Mouse (Mus musculus) kidney, adult 9 months (tissue): Measurements from ENCODE around the gene Zfp800.
A peak's percentile ranks its signal among the peaks of the same experiment; 100 is the strongest.

Source experiments
- DNase-seq: peaks from one replicate; pipeline ENCODE4 v3.0.0; 2022

Zfp800 gene

DNA sequence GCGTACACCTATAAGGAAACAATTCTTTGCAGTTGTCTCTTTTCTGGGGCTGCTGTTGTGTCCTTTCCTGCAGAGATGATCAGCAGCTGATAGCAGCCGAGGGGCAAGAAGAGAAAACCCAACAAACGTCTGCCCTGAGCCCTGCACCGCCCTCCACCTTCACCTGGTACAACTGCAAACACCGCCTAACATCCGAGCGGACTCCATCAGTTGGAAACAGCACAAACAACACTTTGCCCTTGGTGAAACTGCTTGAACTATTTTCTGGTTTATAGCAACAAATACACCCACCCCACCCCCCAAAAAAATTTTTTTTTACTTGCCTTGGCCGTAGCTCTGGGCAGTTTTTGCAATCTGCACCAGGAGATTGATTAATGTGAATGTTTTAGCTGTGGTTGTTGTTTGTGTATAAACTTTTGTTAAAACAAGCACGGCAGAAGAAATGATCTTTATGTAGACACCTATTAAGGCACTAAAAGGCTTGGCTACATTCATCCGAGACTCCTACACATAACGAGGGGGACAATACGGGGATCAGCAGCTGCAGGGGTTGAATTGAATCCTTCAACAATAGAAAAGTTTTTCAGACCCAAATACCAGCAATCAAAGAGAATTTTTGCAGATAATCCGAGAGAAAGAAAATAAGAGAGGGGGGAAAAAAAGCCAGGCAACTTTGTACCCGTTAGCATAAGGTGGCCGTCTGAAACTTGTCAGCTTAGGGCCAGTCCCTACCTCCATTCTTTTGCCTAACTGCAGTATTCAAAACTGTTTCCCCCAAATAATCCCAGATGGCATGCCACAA is 1.6 kb downstream of the Zfp800 start:
- DNase-seq: no peak

DNA sequence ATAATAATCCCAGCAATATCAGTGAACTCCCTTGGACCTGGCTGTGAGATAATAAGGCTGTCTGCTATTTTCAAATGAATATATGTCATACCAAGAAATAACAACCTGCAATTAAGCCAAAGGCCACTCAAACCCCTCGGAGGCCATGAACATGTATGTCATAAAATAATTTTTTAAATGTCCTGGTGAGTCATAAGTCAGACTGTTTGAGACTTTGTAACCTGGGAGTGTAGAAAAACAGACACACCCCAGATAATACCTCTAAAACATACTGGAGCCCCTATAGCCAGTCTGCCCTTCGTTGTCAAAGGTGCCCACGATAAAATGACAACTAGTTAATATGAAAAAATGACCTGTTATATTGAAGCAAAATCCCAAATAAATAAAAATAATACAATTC is 8.8 kb downstream of the Zfp800 start:
- no peak for DNase-seq

DNA sequence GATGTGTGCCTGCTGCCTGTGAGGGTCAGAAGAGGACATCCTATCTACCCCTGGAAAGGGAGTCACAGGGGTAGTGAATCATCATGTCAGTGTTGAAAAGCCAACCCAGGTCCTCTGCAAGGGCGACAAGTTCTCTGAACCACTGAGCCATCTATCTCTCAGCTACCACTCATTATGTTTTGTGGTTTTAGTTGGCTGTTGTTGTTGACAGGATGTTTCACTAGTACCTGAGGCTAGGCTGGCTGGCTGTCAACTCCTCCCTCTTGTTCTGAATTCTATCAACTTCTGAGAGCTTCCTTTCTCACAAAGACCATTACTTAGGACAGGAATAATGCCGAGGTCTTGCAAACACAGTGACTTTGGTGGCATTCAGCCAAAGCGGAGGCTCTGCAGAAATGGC is 12.6 kb downstream of the Zfp800 start:
- DNase-seq: no peak

DNA sequence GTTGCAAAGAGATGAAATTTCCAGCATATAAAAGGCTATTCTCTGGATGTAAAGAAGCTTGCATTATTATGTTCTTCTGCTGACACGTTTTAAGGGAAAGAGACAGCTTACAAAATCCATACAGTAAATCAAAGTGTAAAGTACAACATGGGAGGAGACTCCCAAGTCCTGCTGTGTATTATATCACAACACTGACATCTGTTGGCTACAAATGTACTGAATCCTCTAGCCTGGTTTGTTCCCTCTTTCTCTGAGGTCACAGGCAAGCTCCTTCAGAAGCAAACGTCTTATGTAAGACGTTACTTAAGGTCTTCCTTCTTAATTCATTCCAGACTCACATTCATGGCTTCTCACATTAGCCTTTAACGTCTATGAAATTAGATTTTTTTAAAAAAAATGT is 15.8 kb downstream of the Zfp800 start:
- DNase-seq: no peak

- DNase-seq: no peak
These were observed 27.7 kb downstream of the Zfp800 start for GRCm38 (mm10) chr6:28369966-28370683.

DNA sequence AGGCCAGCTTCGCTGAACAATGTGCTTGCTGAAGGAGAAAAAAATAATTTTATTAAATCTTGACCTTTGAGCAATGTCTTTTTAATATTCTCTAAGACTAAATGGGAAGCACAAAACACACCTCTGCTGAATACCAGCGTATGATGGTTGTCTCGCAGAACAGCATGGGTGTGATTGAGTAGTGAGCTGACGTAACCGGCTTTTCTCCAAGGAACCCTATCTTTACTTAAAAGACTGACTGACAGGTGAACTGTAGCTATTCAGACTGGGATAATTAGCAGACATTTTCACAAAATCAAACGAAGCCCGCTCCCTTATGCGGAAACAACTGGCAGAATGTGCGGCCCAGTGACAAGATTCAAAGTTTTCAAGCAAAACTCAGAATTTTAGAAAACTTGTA is 30.2 kb downstream of the Zfp800 start:
- no peak for DNase-seq

DNA sequence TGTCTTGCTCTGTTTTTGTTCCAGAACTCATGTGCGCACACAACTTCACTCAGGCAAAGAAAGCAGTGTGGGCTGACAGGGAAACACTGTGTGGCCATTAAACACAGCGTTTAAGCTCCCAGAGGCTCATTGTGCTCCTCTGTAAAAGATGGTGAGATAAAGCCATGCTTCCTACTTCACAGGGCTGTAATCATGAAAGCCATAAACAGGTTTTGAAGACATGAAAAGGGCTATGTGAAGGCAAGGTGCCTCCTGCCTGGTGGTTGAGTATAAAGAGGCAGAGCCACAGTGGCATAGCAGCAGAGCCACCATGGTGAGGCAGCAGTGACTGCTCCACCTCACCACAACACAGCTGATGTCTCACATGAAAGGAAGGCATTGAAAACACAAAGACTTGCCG is 46.7 kb downstream of the Zfp800 start:
- DNase-seq: no peak

- DNase-seq: no peak
These were observed 52.1 kb downstream of the Zfp800 start for GRCm38 (mm10) chr6:28345677-28346076.

DNA sequence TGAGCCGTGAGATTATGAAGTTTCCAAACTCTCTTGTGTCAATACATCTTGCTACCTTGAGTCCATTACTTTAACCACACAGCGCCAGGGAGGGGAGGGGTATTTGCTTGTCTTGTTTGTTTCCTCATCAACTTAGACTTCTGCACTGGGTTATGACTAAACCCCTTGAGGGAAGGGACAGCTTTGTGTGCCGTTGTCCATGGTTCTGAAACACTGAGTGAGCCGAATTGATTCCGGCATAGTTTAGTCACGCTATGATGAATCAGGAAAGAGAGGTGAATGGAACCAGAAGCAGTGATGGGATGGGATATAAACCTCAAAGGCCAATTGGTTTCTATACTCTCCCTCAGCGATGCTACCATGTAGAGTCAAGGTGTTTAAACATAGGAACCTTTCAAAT is 52.6 kb downstream of the Zfp800 start:
- DNase-seq: no peak

GRCm38 (mm10) chr6:28342863-28343262 is 54.9 kb downstream of the Zfp800 start:
- DNase-seq: no peak

GRCm38 (mm10) chr6:28341174-28341573 is 56.6 kb downstream of the Zfp800 start:
- no peak for DNase-seq

- no peak for DNase-seq
These were observed 58.4 kb downstream of the Zfp800 start for GRCm38 (mm10) chr6:28339410-28339809.

- DNase-seq: no peak
These were observed 64.1 kb downstream of the Zfp800 start for GRCm38 (mm10) chr6:28333696-28334095.

DNA sequence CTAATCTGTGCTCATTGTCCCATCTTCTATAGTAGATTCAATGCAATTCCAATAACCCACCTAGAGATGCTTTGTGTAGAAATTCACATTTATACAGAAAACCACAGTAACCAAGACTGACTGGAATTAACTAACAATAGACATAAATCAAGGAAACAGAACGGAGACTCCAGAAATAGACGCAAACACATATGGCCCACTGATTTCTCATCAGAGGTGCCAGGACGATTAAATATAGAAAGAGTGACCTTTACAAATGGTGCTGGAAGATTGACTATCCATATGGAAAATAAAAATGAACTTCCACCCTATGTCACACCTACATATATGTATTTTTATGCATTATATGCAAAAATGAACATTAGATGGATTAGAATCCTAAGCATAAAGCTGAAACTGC is 65.3 kb downstream of the Zfp800 start:
- DNase-seq: no peak

DNA sequence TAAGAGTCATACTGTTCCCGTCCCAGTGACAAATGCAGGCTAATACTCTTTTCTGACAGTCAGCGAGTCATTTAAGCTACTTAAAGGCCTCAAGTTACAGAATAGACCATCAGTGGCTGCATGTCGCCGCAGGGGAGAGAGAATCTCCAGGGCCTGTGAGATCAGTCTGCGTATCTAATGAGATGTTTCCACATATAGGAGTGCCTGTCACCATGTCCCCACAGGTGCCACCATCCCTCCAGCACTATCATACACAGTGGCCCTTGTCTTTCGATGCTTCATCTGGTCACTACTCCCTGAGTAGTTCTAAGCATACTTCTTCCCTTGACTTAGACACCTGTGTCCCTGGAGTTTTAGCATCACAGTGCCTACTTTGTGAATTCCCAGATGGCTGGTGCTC is 68.0 kb downstream of the Zfp800 start:
- no peak for DNase-seq

GRCm38 (mm10) chr6:28329002-28329596 is 68.7 kb downstream of the Zfp800 start:
- DNase-seq: no peak

DNA sequence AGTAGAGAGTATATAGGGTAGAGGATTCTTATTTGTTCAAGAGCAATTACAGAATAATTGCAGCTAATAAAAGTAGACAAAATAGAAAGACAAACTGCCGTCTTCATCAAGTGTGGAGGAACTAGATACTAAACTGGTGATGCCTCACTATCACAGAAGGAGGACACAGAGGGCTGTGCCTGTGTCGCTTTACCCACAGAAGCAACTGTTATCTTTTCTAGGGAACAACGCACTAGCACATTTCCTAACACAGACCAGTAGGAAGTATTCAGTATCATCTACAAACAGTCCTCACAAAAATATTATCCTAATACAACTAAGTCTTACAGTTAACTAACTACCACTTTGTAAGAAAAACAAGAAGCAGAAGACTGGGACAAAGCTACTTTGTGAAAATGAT is 71.1 kb downstream of the Zfp800 start:
- DNase-seq: no peak

DNA sequence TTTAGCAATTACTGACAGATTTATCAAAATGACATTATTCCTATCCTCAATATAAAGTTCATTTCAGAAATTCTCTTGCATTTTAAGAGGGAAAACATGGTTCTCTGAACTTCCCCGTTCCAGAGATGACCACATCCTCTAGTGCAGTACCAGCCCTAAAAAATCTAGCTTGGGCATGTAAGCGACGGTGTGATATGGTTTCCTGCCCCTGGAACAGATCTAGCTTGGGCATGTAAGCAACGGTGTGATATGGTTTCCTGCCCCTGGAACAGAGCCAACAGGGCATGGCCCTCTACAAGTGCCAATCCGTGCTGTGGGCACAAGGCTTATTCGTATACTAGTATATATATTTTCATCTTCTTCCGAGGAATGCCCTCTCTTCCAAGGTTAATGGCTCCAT is 75.4 kb downstream of the Zfp800 start:
- no peak for DNase-seq

- DNase-seq: no peak
These were observed 78.0 kb downstream of the Zfp800 start for GRCm38 (mm10) chr6:28319648-28320270.

- DNase-seq: no peak
These were observed 78.8 kb downstream of the Zfp800 start for GRCm38 (mm10) chr6:28318820-28319573.

GRCm38 (mm10) chr6:28315208-28315607 is 82.6 kb downstream of the Zfp800 start:
- DNase-seq: no peak

- DNase-seq: peak; percentile 29
These were observed 85.7 kb downstream of the Zfp800 start for GRCm38 (mm10) chr6:28312067-28312466.

DNA sequence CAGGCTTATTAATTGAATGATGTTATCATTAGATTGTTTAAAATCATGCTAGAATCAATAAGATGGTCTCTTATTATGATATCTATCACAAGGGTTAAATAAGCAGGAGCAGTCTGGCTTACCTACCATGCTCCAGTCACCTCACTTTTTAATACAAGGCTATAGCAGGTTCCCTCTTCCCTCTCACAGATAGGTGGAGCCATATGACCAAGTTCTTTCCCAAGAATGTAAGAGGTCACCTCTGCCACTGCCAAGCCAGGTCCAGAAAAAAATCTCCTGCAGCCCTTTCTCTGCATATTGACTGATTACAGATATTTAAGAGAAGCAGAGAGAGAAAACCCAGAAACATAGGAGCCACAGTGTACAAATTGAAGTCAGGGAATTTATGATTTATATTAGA is 88.1 kb downstream of the Zfp800 start:
- DNase-seq: peak; percentile 36
